Mouse (Mus musculus): Measurements from ENCODE around the gene Gstm3.

DNA sequence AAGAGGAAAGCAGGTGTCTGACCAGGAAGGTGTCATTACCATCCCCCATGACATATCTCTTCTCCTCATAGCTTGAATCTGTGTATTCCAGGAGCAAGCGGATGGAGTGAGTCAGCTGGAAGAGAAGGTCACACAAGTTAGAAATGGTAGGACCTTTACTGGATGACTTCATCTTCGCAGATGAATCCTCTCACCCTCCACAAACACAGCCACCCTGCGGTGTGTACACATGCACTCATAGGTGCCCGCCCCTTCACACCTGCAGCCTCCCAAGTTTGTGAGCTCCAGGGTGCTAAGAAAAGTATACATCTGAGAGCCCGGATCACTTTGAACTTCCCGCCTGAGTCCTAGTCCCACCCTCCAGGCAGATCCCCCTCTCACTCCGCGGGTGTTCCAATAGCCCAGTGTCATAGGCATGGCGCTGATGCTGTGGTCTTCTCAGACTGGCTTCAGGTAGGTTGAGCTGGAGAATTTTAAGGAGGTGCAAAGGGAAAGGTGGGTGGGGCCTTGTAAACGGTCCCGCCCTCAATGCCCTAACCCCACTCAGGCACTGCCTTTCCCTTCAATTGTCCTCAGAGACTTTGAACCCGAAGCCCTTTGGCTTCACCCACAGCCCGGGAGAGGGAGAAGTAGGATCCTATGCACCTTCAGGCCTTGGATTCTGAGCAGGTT, at the start of gene Gstm3:
- TF ChIP-seq CTCF (IDR thresholded peaks at IDR 0.05; ENCODE audit: extremely low read depth, insufficient read depth, low read length) = no peak
- no peak for TF ChIP-seq POLR2A (IDR thresholded peaks at IDR 0.05; ENCODE audit: extremely low read depth, insufficient read depth, low read length)

Measured in cortical plate, adult 2 months (tissue).